Mouse (Mus musculus) small intestine, adult 2 months (tissue): ENCODE results near the gene Atp13a3.

ENCODE experiments used
- CTCF ChIP-seq: fragments of 200-500 bp; IDR thresholded peaks from 2 replicates; pipeline ENCODE4 v1.5.1; 2012; ENCODE audit warnings: low read depth, mild to moderate bottlenecking, control low read depth, inconsistent platforms, low read length, moderate library complexity, mixed read lengths; ENCODE audit not compliant: insufficient replicate concordance, insufficient read length; ENCODE audit errors: extremely low read depth
- POLR2A ChIP-seq: fragments of 200-500 bp; IDR thresholded peaks from 2 replicates; pipeline ENCODE4 v1.6.1; 2012; ENCODE audit warnings: low read depth, mild to moderate bottlenecking, control low read depth, inconsistent platforms, low read length, moderate library complexity

DNA sequence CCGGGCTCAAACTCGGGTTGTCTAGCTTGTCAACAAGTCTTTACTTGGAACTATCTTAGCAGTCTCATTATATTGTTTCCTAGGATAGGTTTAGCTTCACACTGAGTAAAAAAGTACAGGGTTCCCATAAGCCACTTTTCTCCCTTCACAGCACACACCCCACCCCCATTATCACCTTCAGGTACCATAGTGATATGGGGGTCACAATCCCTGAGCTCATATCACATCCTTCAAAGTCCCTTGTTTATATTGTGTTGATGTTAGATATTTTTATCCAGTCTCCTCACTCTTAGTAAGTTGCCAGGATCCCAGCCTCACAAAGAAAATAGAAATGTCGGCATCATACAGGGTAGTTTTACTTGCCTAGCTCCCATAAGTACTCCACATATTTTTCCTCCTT, 42.4 kb upstream of the Atp13a3 start:
- TF ChIP-seq CTCF (no peak), POLR2A (no peak)
